Mouse (Mus musculus) frontal cortex, adult 2 months (tissue): Measurements from ENCODE around the gene Hivep2. TPM values are rescaled to one million over a fixed set of nuclear protein-coding genes. Genes with fewer than 3 reads are reported as not detected.

Experiments used
- DNase-seq, 2 experiments: peaks; one replicate each; pipeline ENCODE4 v3.0.0; 2022; ENCODE audit warnings: low spot score in 1 of 2; ENCODE audit errors: extremely low spot score in 1 of 2
- polyA plus RNA-seq: library from polyadenylated mRNA; depleted of rRNA; stranded (reverse); fragments of >200 nt; gene quantifications from 2 replicates; pipeline ENCODE4 v1.2.3, GENCODE M21; 2012

The Hivep2 gene
- polyA plus RNA-seq, 1 experiment: 102 TPM

- no peak for DNase-seq
These were observed 104.7 kb downstream of the Hivep2 start for GRCm38 (mm10) chr10:14070498-14071079.

- no peak for DNase-seq
These were observed 106.6 kb downstream of the Hivep2 start for GRCm38 (mm10) chr10:14072504-14072903.

- no peak for DNase-seq
These were observed 109.9 kb downstream of the Hivep2 start for GRCm38 (mm10) chr10:14075767-14076166.

- DNase-seq: no peak
These were observed 111.0 kb downstream of the Hivep2 start for GRCm38 (mm10) chr10:14076880-14077279.

- no peak for DNase-seq
These were observed 115.0 kb downstream of the Hivep2 start for GRCm38 (mm10) chr10:14080830-14081229.

- no peak for DNase-seq
These were observed 115.9 kb downstream of the Hivep2 start for GRCm38 (mm10) chr10:14081824-14082223.

- DNase-seq: no peak
These were observed 116.4 kb downstream of the Hivep2 start for GRCm38 (mm10) chr10:14082275-14082674.

- DNase-seq: no peak
These were observed 119.4 kb downstream of the Hivep2 start for GRCm38 (mm10) chr10:14085241-14085659.

- no peak for DNase-seq
These were observed 120.1 kb downstream of the Hivep2 start for GRCm38 (mm10) chr10:14085882-14086515.

GRCm38 (mm10) chr10:14087316-14087715 is 121.4 kb downstream of the Hivep2 start:
- no peak for DNase-seq

GRCm38 (mm10) chr10:14089488-14089887 is 123.6 kb downstream of the Hivep2 start:
- DNase-seq: no peak

GRCm38 (mm10) chr10:14094033-14094432 is 128.2 kb downstream of the Hivep2 start:
- DNase-seq: no peak

GRCm38 (mm10) chr10:14096045-14096444 is 130.2 kb downstream of the Hivep2 start:
- no peak for DNase-seq

GRCm38 (mm10) chr10:14099182-14099581 is 133.3 kb downstream of the Hivep2 start:
- no peak for DNase-seq

- no peak for DNase-seq
These were observed 134.2 kb downstream of the Hivep2 start for GRCm38 (mm10) chr10:14100041-14100440.

- no peak for DNase-seq
These were observed 135.0 kb downstream of the Hivep2 start for GRCm38 (mm10) chr10:14100847-14101246.

- DNase-seq: no peak
These were observed 136.1 kb downstream of the Hivep2 start for GRCm38 (mm10) chr10:14101966-14102365.

- no peak for DNase-seq
These were observed 142.3 kb downstream of the Hivep2 start for GRCm38 (mm10) chr10:14107980-14108671.

- DNase-seq: no peak
These were observed 150.0 kb downstream of the Hivep2 start for GRCm38 (mm10) chr10:14115846-14116245.

- peak in 1 of 2 experiments; percentile 67 for DNase-seq
These were observed 151.1 kb downstream of the Hivep2 start for GRCm38 (mm10) chr10:14116978-14117377.

GRCm38 (mm10) chr10:14119201-14119600 is 153.3 kb downstream of the Hivep2 start:
- DNase-seq: no peak

- DNase-seq: no peak
These were observed 154.6 kb downstream of the Hivep2 start for GRCm38 (mm10) chr10:14120512-14120911.
